Mouse (Mus musculus) MEL (cell line): ENCODE results near the gene Snx29.

Source experiments
- CHD2 ChIP-seq: IDR thresholded peaks from 2 replicates; pipeline ENCODE4 v1.6.1; 2011; ENCODE audit warnings: low read length, improper control_type of control experiment
- CTCF ChIP-seq, 3 experiments: IDR thresholded peaks in 2 of 3; conservative IDR thresholded peaks in 1 of 3; 2 replicates each; pipeline ENCODE4 v1.5.1; 2011 to 2012; ENCODE audit warnings: low read length in 3 of 3, low read depth in 2 of 3, mild to moderate bottlenecking in 2 of 3, improper control_type of control experiment in 1 of 3, inconsistent platforms in 1 of 3, mixed read lengths in 1 of 3, moderate library complexity in 1 of 3; ENCODE audit not compliant: control insufficient read depth in 1 of 3, insufficient read depth in 1 of 3, poor library complexity in 1 of 3, severe bottlenecking in 1 of 3
- POLR2A ChIP-seq, 2 experiments: IDR thresholded peaks; 2 replicates each; pipeline ENCODE4 v1.6.1; 2011 to 2012; ENCODE audit warnings: low read length in 2 of 2, mild to moderate bottlenecking in 2 of 2, control low read depth in 1 of 2, improper control_type of control experiment in 1 of 2, low read depth in 1 of 2, moderate library complexity in 1 of 2; ENCODE audit not compliant: control insufficient read depth in 1 of 2, insufficient read depth in 1 of 2, poor library complexity in 1 of 2
- TBP ChIP-seq: IDR thresholded peaks from 2 replicates; pipeline ENCODE4 v1.8.0; 2011; ENCODE audit warnings: low read depth, low read length, improper control_type of control experiment
- TCF12 ChIP-seq: IDR thresholded peaks from 2 replicates; pipeline ENCODE4 v1.6.1; 2014; ENCODE audit warnings: low read depth, mild to moderate bottlenecking, inconsistent platforms, low read length, improper control_type of control experiment, moderate library complexity
- ZNF384 ChIP-seq: IDR thresholded peaks from 2 replicates; pipeline ENCODE4 v1.6.1; 2012; ENCODE audit warnings: low read depth, mild to moderate bottlenecking, inconsistent platforms, low read length, improper control_type of control experiment

GRCm38 (mm10) chr16:11369642-11370041 is 46.9 kb downstream of the Snx29 start:
- TF ChIP-seq CHD2 (no peak), POLR2A (IDR thresholded peaks at IDR 0.05; ENCODE audit: control insufficient read depth in 1 of 2, insufficient read depth in 1 of 2, low read depth in 1 of 2, low read length in 2 of 2, poor library complexity in 1 of 2) (no peak), ZNF384 (no peak), CTCF (IDR thresholded peaks at IDR 0.05 in 2 of 3, conservative IDR thresholded peaks at IDR 0.05 in 1 of 3; ENCODE audit: control insufficient read depth in 1 of 3, insufficient read depth in 1 of 3, low read depth in 2 of 3, low read length in 3 of 3, poor library complexity in 1 of 3, severe bottlenecking in 1 of 3) (no peak), TCF12 (peak; percentile 32; the same call in 1 of the 2 replicates), TBP (no peak)
